Mouse (Mus musculus): ENCODE measurements around the gene Cybrd1. TPM values are rescaled to one million over a fixed set of nuclear protein-coding genes. Genes with fewer than 3 reads are reported as not detected.

The Cybrd1 gene
- 1.2 and 1.3 TPM in 2 replicates for polyA plus RNA-seq (2014; fragmentation: Nextera tagmentation; extraction: Ambion mirVana)

DNA sequence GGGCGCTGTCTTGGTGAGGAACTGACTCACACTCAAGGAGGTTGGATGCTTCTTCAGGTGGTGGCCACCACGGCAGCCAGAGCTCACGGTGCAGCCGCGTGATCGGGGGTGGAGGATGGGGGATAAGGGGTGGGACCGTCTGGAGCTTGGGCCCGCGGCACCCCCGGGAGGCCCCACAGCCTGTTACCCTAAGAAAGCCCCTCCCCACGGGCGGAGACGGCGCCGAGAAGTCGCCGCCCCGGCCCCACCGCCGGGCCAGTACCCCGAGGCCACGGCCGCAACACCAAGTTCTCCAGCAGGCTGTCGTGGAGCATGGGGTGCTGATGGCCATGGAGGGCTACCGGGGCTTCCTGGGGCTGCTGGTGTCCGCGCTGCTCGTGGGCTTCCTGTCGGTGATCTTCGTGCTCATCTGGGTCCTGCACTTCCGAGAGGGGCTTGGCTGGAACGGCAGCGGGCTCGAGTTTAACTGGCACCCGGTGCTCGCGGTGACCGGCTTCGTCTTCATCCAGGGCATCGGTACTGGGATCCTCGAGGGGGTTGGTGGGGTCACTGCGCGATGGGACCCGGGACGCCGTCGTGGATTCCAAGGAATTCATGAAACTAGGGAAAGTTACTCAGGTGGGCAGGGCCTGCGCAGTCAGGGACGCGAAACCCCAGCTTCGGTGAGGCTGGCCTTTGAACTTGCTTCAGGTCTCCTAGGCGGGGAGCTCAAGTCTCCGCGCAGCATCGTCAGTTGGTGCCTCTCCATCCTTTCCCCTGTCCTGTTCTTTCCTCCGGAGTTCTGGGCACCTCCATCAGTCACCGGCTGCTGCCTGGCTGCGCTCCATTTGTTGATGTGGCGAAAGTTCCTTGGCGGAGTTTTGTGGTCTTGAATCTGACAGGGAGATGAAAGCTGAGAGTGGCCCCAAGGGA, at the start of gene Cybrd1:
TSS of gene Cybrd1 (plus strand) at position 127 of the 912 bp plus-strand sequence.
- WGBS: 1% methylated on average over 60 of the region's 60 CpGs
- Histone ChIP-seq H3K4me3 (ENCODE audit: low read depth, low read length) (peak within 1 kb of the TSS; percentile 52), H3K36me3 (ENCODE audit: insufficient read depth) (no peaks in the 10 kb centered on the region), H3K4me2 (peak within 1 kb of the TSS; percentile 92), H3K9me3 (ENCODE audit: low read depth, low read length) (0 out of 2 replicates have a peak, but pooled peaks cover 4% of the 10 kb centered on the region), H3K27ac (ENCODE audit: low read depth) (no peak within 1 kb of the TSS), H3K4me1 (ENCODE audit: insufficient read depth) (0 out of 2 replicates have a peak, but pooled peaks cover 2% of the 10 kb centered on the region), H3K27me3 (ENCODE audit: insufficient read depth, low read length) (peaks cover 13% of the 10 kb centered on the region), H3K9ac (peak within 1 kb of the TSS; percentile 60)
- DNase-seq (peak; percentile 75), ATAC-seq (ENCODE audit: insufficient read depth) (peak; percentile 56; the same call in 1 of the 2 replicates)
- TF ChIP-seq CTCF (IDR thresholded peaks at IDR 0.05; ENCODE audit: low read depth): no peak

DNA sequence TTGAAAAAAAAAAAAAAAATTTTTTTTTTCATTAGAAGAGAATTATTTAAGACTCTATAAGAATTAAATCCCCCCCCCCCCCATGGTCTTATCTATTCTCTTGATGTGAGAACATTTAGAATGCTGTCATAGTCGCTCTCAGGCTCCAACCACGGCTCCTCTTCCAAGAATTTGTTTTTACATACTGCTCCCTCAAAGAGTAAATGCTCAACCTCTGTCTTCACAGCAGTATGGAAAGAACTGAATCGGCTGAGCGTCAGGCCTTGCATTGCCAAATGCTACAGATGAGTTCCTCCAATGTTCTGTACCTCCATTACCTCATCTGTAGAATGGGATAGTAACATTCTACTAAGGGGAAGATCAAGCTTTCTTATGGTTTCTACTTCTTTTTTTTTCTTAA, 46.1 kb upstream of the Cybrd1 start:
- H3K27me3 ChIP-seq (ENCODE audit: insufficient read depth, low read length): no peaks in the 10 kb centered on the region
- H3K4me1 ChIP-seq (ENCODE audit: insufficient read depth): no peaks in the 10 kb centered on the region
- no peaks in the 10 kb centered on the region for H3K9me3 ChIP-seq (ENCODE audit: low read depth, low read length)
- H3K9ac ChIP-seq: no peak overlapping the region
- peaks cover 4% of the 10 kb centered on the region; the same call in 1 of the 2 replicates for H3K36me3 ChIP-seq (ENCODE audit: insufficient read depth)
- H3K4me2 ChIP-seq: no peak overlapping the region
- no peak overlapping the region for H3K4me3 ChIP-seq (ENCODE audit: low read depth, low read length)
- 88% methylated on average over 4 of the region's 4 CpGs for WGBS
- ATAC-seq (ENCODE audit: insufficient read depth): no peak
- DNase-seq: no peak
- TF ChIP-seq CTCF (IDR thresholded peaks at IDR 0.05; ENCODE audit: low read depth): no peak
- no peak overlapping the region for H3K27ac ChIP-seq (ENCODE audit: low read depth)

DNA sequence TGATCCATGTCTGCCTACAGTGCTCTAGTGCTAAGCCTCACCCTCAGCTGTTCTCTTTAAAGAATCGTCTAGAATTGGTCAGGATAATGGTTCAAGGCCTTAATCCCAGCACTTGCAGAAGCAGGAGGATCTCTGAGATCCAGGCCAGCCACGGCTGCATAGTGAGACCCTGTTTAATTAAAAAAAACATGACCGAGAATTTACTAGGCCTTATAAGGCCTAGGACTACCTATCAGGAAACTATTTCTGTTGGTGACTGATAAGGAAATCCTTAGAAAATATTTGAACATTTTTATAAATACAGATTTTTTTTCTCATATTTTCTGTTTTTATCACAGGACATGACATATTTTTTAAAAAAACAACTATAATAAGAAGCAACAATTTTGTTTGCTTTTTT, 44.4 kb upstream of the Cybrd1 start:
- DNase-seq (no peak), ATAC-seq (ENCODE audit: insufficient read depth) (no peak)
- no peak overlapping the region for H3K27ac ChIP-seq (ENCODE audit: low read depth)
- H3K4me2 ChIP-seq: no peak overlapping the region
- no peak overlapping the region for H3K9ac ChIP-seq
- H3K36me3 ChIP-seq (ENCODE audit: insufficient read depth): peaks cover 4% of the 10 kb centered on the region; the same call in 1 of the 2 replicates
- no peaks in the 10 kb centered on the region for H3K4me1 ChIP-seq (ENCODE audit: insufficient read depth)
- 85% methylated on average over 3 of the region's 3 CpGs for WGBS
- no peaks in the 10 kb centered on the region for H3K27me3 ChIP-seq (ENCODE audit: insufficient read depth, low read length)
- no peak overlapping the region for H3K4me3 ChIP-seq (ENCODE audit: low read depth, low read length)
- no peaks in the 10 kb centered on the region for H3K9me3 ChIP-seq (ENCODE audit: low read depth, low read length)
- TF ChIP-seq CTCF (IDR thresholded peaks at IDR 0.05; ENCODE audit: low read depth): no peak

DNA sequence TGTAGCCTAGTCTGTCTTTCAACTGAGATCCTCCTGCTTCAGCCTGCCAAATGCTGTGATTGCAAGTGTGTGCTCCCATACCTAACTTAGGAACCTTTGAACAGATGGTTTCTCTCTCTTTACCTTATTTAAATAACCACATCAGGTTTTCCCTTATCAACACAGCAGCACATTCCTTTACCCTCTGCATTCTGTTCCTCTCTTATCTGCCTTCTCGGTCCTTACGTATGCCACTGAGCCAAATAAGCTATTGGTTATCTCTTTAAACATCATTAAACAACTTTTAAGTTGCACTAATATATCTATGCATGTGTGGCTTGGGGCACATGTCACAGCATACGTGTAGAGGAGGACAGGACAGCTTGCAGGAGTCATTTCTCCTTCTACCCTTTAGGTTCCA, 43.9 kb upstream of the Cybrd1 start:
- Histone ChIP-seq H3K4me3 (ENCODE audit: low read depth, low read length) (no peak overlapping the region), H3K27ac (ENCODE audit: low read depth) (no peak overlapping the region), H3K27me3 (ENCODE audit: insufficient read depth, low read length) (no peaks in the 10 kb centered on the region), H3K9me3 (ENCODE audit: low read depth, low read length) (no peaks in the 10 kb centered on the region), H3K4me1 (ENCODE audit: insufficient read depth) (no peaks in the 10 kb centered on the region), H3K4me2 (no peak overlapping the region), H3K36me3 (ENCODE audit: insufficient read depth) (peaks cover 4% of the 10 kb centered on the region; the same call in 1 of the 2 replicates), H3K9ac (no peak overlapping the region)
- DNase-seq: no peak
- TF ChIP-seq CTCF (IDR thresholded peaks at IDR 0.05; ENCODE audit: low read depth): no peak
- 67% methylated on average over 3 of the region's 3 CpGs for WGBS
- no peak for ATAC-seq (ENCODE audit: insufficient read depth)

DNA sequence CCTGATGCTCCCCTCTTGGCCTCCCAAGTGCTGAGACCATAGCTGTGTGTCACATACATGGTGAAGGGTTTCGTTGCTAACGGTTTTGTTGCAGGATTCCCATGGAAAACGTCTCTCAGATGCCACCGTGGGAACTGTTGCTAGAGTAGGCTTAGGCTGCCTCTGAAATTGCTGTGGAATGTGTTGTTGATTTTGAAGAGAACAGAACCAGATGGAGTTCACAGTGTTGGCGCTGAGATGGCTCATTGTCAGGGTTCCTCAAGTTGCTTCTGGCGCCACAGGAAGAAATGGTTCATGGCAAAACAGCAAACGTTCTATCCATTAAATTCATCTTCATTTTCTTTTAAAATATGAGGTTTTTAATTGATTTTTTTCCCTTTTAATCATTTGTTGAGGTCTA, 35.3 kb upstream of the Cybrd1 start:
- no peaks in the 10 kb centered on the region for H3K4me1 ChIP-seq (ENCODE audit: insufficient read depth)
- H3K27ac ChIP-seq (ENCODE audit: low read depth): no peak overlapping the region
- H3K36me3 ChIP-seq (ENCODE audit: insufficient read depth): peaks cover 21% of the 10 kb centered on the region; the same call in 1 of the 2 replicates
- H3K9me3 ChIP-seq (ENCODE audit: low read depth, low read length): no peaks in the 10 kb centered on the region
- no peak overlapping the region for H3K4me3 ChIP-seq (ENCODE audit: low read depth, low read length)
- DNase-seq: no peak
- no peak overlapping the region for H3K9ac ChIP-seq
- no peak overlapping the region for H3K4me2 ChIP-seq
- TF ChIP-seq CTCF (IDR thresholded peaks at IDR 0.05; ENCODE audit: low read depth): no peak
- no peaks in the 10 kb centered on the region for H3K27me3 ChIP-seq (ENCODE audit: insufficient read depth, low read length)
- WGBS: 86% methylated on average over 7 of the region's 7 CpGs
- ATAC-seq (ENCODE audit: insufficient read depth): no peak

DNA sequence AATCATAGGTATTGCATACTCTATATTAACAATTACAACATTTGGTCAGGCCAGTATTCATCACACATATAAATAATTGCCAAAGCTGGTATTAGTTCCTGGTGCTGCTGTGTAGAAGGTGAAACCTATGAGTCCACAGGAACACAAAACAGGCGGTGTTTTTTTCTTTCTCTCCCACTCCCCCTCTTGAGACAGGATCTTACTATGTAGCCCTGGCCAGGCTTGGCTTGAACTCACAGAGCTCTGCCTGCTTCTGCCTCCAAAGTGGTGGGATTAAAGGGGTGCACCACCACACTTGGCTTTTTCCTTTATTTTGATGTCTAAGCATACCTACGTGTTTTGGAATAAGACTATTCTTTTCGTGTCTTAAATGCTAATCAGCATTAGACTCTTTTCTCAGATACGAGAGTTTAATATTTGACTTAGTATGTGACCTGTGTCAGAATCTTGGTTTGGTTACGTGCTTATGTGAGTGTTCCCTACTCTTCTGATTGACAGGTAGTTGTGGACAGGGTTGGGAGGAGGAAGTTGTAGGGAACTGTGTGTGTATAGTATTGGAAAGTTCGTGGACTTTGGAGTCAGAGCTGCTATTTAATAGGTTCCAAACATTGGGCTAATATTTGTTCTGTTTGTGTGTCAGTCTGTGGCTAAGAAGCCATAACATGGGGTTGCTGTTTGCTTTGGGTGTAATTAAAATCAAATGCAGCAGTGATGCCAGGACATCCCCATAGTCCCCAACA, 34.1 kb upstream of the Cybrd1 start:
- ATAC-seq (ENCODE audit: insufficient read depth) (no peak), DNase-seq (no peak)
- Histone ChIP-seq H3K9me3 (ENCODE audit: low read depth, low read length) (no peaks in the 10 kb centered on the region), H3K4me3 (ENCODE audit: low read depth, low read length) (no peak overlapping the region), H3K4me1 (ENCODE audit: insufficient read depth) (no peaks in the 10 kb centered on the region), H3K36me3 (ENCODE audit: insufficient read depth) (peaks cover 31% of the 10 kb centered on the region; the same call in 1 of the 2 replicates), H3K27me3 (ENCODE audit: insufficient read depth, low read length) (no peaks in the 10 kb centered on the region), H3K9ac (no peak overlapping the region), H3K27ac (ENCODE audit: low read depth) (no peak overlapping the region), H3K4me2 (no peak overlapping the region)
- WGBS: 87% methylated on average over 6 of the region's 6 CpGs
- TF ChIP-seq CTCF (IDR thresholded peaks at IDR 0.05; ENCODE audit: low read depth): no peak

- TF ChIP-seq CTCF (IDR thresholded peaks at IDR 0.05; ENCODE audit: low read depth): no peak
- ATAC-seq (ENCODE audit: insufficient read depth) (no peak), DNase-seq (no peak)
- no peak overlapping the region for H3K4me2 ChIP-seq
- WGBS: 52% methylated on average over 3 of the region's 3 CpGs
- no peaks in the 10 kb centered on the region for H3K27me3 ChIP-seq (ENCODE audit: insufficient read depth, low read length)
- H3K9me3 ChIP-seq (ENCODE audit: low read depth, low read length): no peaks in the 10 kb centered on the region
- H3K4me3 ChIP-seq (ENCODE audit: low read depth, low read length): no peak overlapping the region
- H3K27ac ChIP-seq (ENCODE audit: low read depth): no peak overlapping the region
- no peak overlapping the region for H3K9ac ChIP-seq
- peaks cover 37% of the 10 kb centered on the region; the same call in 1 of the 2 replicates for H3K36me3 ChIP-seq (ENCODE audit: insufficient read depth)
- H3K4me1 ChIP-seq (ENCODE audit: insufficient read depth): no peaks in the 10 kb centered on the region
These were observed 28.0 kb upstream of the Cybrd1 start for GRCm38 (mm10) chr2:71089766-71090165.

All from lung, embryonic 14.5 days (tissue).